Mouse (Mus musculus): ENCODE results near the gene Rnaseh2b. TPM values are rescaled to one million over a fixed set of nuclear protein-coding genes. Genes with fewer than 3 reads are reported as not detected.
A peak's percentile ranks its signal among the peaks of the same experiment; 100 is the strongest.

Rnaseh2b gene
- polyA plus RNA-seq, 1 experiment from 2014 or later: 128 TPM

GRCm38 (mm10) chr14:62355201-62355600 lies 62.8 kb downstream of the Rnaseh2b start:
- DNase-seq (ENCODE audit: low spot score): no peak

GRCm38 (mm10) chr14:62361263-62361980 lies 69.0 kb downstream of the Rnaseh2b start:
- DNase-seq (ENCODE audit: low spot score): no peak

GRCm38 (mm10) chr14:62363774-62364173 lies 71.4 kb downstream of the Rnaseh2b start:
- no peak for DNase-seq (ENCODE audit: low spot score)

GRCm38 (mm10) chr14:62370819-62371218 lies 78.4 kb downstream of the Rnaseh2b start:
- DNase-seq (ENCODE audit: low spot score): no peak

GRCm38 (mm10) chr14:62374001-62374400 lies 81.6 kb downstream of the Rnaseh2b start:
- no peak for DNase-seq (ENCODE audit: low spot score)

GRCm38 (mm10) chr14:62375694-62376093 lies 83.3 kb downstream of the Rnaseh2b start:
- DNase-seq (ENCODE audit: low spot score): no peak

GRCm38 (mm10) chr14:62376115-62376514 lies 83.7 kb downstream of the Rnaseh2b start:
- DNase-seq (ENCODE audit: low spot score): no peak

- DNase-seq (ENCODE audit: low spot score): no peak
These were observed 87.0 kb downstream of the Rnaseh2b start for GRCm38 (mm10) chr14:62379391-62379790.

- no peak for DNase-seq (ENCODE audit: low spot score)
These were observed 88.2 kb downstream of the Rnaseh2b start for GRCm38 (mm10) chr14:62380606-62381005.

GRCm38 (mm10) chr14:62383109-62383508 lies 90.7 kb downstream of the Rnaseh2b start:
- DNase-seq (ENCODE audit: low spot score): no peak

GRCm38 (mm10) chr14:62383786-62384299 lies 91.5 kb downstream of the Rnaseh2b start:
- no peak for DNase-seq (ENCODE audit: low spot score)

GRCm38 (mm10) chr14:62389064-62389728 lies 96.8 kb downstream of the Rnaseh2b start:
- DNase-seq (ENCODE audit: low spot score): peak; percentile 10

- DNase-seq (ENCODE audit: low spot score): no peak
These were observed 97.5 kb downstream of the Rnaseh2b start for GRCm38 (mm10) chr14:62389729-62390536.

GRCm38 (mm10) chr14:62392754-62393153 lies 100.4 kb downstream of the Rnaseh2b start:
- no peak for DNase-seq (ENCODE audit: low spot score)

- DNase-seq (ENCODE audit: low spot score): no peak
These were observed 103.0 kb downstream of the Rnaseh2b start for GRCm38 (mm10) chr14:62395346-62395745.

- no peak for DNase-seq (ENCODE audit: low spot score)
These were observed 123.8 kb downstream of the Rnaseh2b start for GRCm38 (mm10) chr14:62416007-62416741.

GRCm38 (mm10) chr14:62416742-62417134 lies 124.3 kb downstream of the Rnaseh2b start:
- no peak for DNase-seq (ENCODE audit: low spot score)

- DNase-seq (ENCODE audit: low spot score): no peak
These were observed 125.1 kb downstream of the Rnaseh2b start for GRCm38 (mm10) chr14:62417501-62417900.

- no peak for DNase-seq (ENCODE audit: low spot score)
These were observed 129.9 kb downstream of the Rnaseh2b start for GRCm38 (mm10) chr14:62422265-62422664.

Measured in thymus, postnatal 0 days (tissue).